Mouse (Mus musculus) midbrain, embryonic 10.5 days (tissue): Measurements from ENCODE around the gene Txnip. TPM values are rescaled to one million over a fixed set of nuclear protein-coding genes. Genes with fewer than 3 reads are reported as not detected.
A peak's percentile ranks its signal among the peaks of the same experiment; 100 is the strongest.
"Not testable (repeated sequence)": the region's sequence is repeated elsewhere in the genome, so short reads cannot be mapped to it uniquely, and the experiment has no call there.

ENCODE experiments used
- DNase-seq: peaks from one replicate; pipeline ENCODE4 v3.0.0-alpha.2; 2017; ENCODE audit warnings: low spot score
- H3K27ac ChIP-seq: fragments of 300-500 bp; sonication (generic); replicated peaks from 2 replicates; pipeline ENCODE4 v1.5.1; 2016; ENCODE audit warnings: mild to moderate bottlenecking
- H3K27me3 ChIP-seq: fragments of 300-500 bp; sonication (generic); 2 replicates; pipeline ENCODE4 v1.6.1; 2016; ENCODE audit warnings: low read depth, mild to moderate bottlenecking; ENCODE audit not compliant: poor library complexity, severe bottlenecking
- H3K36me3 ChIP-seq: fragments of 300-500 bp; sonication (generic); 2 replicates; pipeline ENCODE4 v1.6.1; 2016; ENCODE audit warnings: mild to moderate bottlenecking, moderate library complexity
- H3K4me1 ChIP-seq: fragments of 300-500 bp; sonication (generic); 2 replicates; pipeline ENCODE4 v1.6.1; 2016
- H3K4me3 ChIP-seq: fragments of 300-500 bp; sonication (generic); 2 replicates; pipeline ENCODE4 v1.5.1; 2016; ENCODE audit warnings: mild to moderate bottlenecking, moderate library complexity
- H3K9me3 ChIP-seq: fragments of 300-500 bp; sonication (generic); replicated peaks from 2 replicates; pipeline ENCODE4 v1.6.1; 2016; ENCODE audit warnings: mild to moderate bottlenecking
- WGBS: fragments of 180-500 bp; shearing (Covaris S2); methylation state at CpG from one replicate; pipeline ENCODE4 v1.1.7; 2016; 5-methylcytosine and 5-hydroxymethylcytosine counted together
- polyA plus RNA-seq: library from polyadenylated mRNA; unstranded; fragments of >200 nt; fragmentation: Nextera tagmentation; extraction: Ambion mirVana; gene quantifications from 2 replicates; pipeline ENCODE4 v1.2.1, GENCODE M21; 2016

The Txnip gene
- polyA plus RNA-seq, 1 experiment from 2014 or later = 31.5 TPM

DNA sequence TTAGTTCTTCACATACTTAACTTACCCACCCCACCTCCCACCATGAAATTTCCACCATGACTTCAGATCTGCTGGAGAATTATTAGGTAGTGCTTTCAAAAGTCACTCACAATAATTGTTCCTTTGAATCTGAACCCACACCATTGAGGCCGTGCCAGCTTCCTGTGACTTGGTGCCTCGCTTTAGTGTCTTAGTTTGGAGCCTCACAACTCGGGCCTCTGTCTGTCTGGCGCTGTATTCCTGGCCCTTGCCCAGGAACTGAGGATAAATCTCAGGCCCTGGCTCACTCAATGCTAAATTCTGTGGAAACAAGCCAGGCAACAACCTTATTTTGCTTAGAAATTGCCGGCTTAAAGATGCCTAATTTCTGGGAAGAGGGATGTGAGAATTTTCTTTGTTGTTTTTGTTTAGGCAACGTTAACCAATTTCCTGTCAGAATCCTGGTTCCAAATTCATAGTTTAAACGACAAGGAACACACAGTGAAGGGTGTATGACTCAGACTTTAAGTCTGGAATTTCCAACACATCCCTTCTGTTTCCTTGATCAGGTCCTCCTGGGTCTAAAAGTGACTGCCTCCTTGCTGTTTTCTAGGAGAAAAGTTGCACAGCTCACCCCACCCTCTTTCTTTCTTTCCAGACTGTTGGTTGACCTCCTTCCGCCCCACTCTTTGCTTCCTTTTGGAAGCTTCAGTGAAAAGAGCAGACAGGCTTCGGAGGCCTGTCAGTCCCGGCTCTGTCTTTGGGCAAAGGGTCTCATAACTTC is 44.4 kb downstream of the Txnip start:
- Histone ChIP-seq H3K27me3 (peaks cover 25% of the 10 kb centered on the region), H3K27ac (peak overlapping the region; percentile 97), H3K36me3 (peaks cover 30% of the 10 kb centered on the region), H3K4me3 (peak overlapping the region; percentile 89), H3K9me3 (no peaks in the 10 kb centered on the region), H3K4me1 (peaks cover 76% of the 10 kb centered on the region)
- WGBS = 26% methylated on average over 10 of the region's 10 CpGs
- DNase-seq = no peak

- peaks cover 70% of the 10 kb centered on the region for H3K4me1 ChIP-seq
- H3K4me3 ChIP-seq = peak overlapping the region; percentile 89
- peaks cover 19% of the 10 kb centered on the region for H3K27me3 ChIP-seq
- no peak for DNase-seq
- H3K9me3 ChIP-seq = no peaks in the 10 kb centered on the region
- WGBS = 44% methylated on average over 5 of the region's 5 CpGs
- H3K27ac ChIP-seq = peak overlapping the region; percentile 97
- peaks cover 35% of the 10 kb centered on the region for H3K36me3 ChIP-seq
Measured at GRCm38 (mm10) chr3:96602704-96603084, 44.9 kb downstream of the Txnip start.

DNA sequence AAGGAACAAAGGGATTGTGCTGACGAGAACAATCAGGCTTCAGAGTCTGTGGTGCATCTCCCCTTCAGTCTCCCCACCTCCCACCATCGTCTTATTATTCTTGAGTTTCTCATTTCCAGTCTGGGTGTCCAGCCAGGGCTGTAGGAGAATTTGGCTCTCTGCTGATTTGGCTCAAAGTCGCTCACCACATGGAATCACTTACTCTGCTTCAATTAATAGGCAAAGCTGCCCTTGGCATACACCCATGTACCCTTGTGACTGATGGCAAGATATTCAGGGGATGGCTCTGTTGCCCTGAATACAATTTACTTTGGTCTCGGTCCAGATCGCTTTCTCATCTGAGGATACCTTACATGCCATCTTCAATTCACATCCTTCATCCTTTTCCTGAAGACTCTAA is 45.6 kb downstream of the Txnip start:
- DNase-seq = no peak
- Histone ChIP-seq H3K9me3 (no peaks in the 10 kb centered on the region), H3K4me1 (peaks cover 64% of the 10 kb centered on the region), H3K36me3 (peaks cover 37% of the 10 kb centered on the region), H3K4me3 (peak overlapping the region; percentile 89), H3K27ac (peak overlapping the region; percentile 97), H3K27me3 (peaks cover 19% of the 10 kb centered on the region)
- WGBS = 54% methylated on average over 5 of the region's 5 CpGs

DNA sequence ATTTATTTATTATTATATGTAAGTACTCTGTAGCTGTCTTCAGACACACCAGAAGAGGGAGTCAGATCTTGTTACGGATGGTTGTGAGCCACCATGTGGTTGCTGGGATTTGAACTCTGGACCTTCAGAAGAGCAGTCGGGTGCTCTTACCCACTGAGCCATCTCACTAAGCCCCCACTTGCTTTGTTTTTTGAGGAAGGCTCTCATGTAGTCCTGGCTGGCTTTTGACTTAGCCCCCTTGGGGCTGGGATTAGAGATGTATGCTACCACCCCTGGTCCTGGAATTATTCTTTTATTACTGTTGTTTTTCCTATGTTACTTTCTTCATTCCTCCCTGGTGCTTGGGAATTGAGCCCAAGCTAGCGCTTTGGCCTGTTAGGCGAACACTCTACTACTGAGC is 48.2 kb downstream of the Txnip start:
- H3K36me3 ChIP-seq = peaks cover 49% of the 10 kb centered on the region
- WGBS = 86% methylated on average over 4 of the region's 4 CpGs

GRCm38 (mm10) chr3:96606618-96607017 is 48.9 kb downstream of the Txnip start:
- no peaks in the 10 kb centered on the region for H3K27me3 ChIP-seq
- peaks cover 45% of the 10 kb centered on the region for H3K4me1 ChIP-seq
- H3K9me3 ChIP-seq = no peaks in the 10 kb centered on the region
- H3K36me3 ChIP-seq = peaks cover 53% of the 10 kb centered on the region
- H3K27ac ChIP-seq = no peak overlapping the region
- H3K4me3 ChIP-seq = no peak overlapping the region
- DNase-seq = no peak
- WGBS = 91% methylated on average over 4 of the region's 4 CpGs

More for the DNA sequence above, 48.2 kb downstream of the Txnip start:
- H3K27ac ChIP-seq, DNase-seq, H3K4me3 ChIP-seq, H3K9me3 ChIP-seq, H3K27me3 ChIP-seq: not testable (repeated sequence)
- peaks cover 51% of the 10 kb centered on the region for H3K4me1 ChIP-seq

Other genes starting within 250 kb of the Txnip start
- gene BC107364, start 105.7 kb upstream of the Txnip start, polyA plus RNA-seq = 0.20 and 0.30 TPM in 2 replicates
- gene Hfe2, start 32.8 kb upstream of the Txnip start, polyA plus RNA-seq = 1.5 and 2.1 TPM in 2 replicates
- 0.62 and 1.6 TPM in 2 replicates for gene Gm16253, start 19.0 kb downstream of the Txnip start, polyA plus RNA-seq
- 25.2 and 31.8 TPM in 2 replicates for gene Polr3gl, start 36.2 kb downstream of the Txnip start, polyA plus RNA-seq
- 1.0 and 1.7 TPM in 2 replicates for gene Ankrd34a, start 38.7 kb downstream of the Txnip start, polyA plus RNA-seq
- 5.3 and 5.7 TPM in 2 replicates for gene Lix1l, start 43.2 kb downstream of the Txnip start, polyA plus RNA-seq
- 205 and 215 TPM in 2 replicates for gene Rbm8a, start 72.0 kb downstream of the Txnip start, polyA plus RNA-seq
- gene Pex11b, start 77.4 kb downstream of the Txnip start, polyA plus RNA-seq = 38.5 and 40.8 TPM in 2 replicates
- 0.15 and 0.21 TPM in 2 replicates for gene Gm42957, start 77.5 kb downstream of the Txnip start, polyA plus RNA-seq
- gene Itga10, start 87.6 kb downstream of the Txnip start, polyA plus RNA-seq = 0.36 and 0.64 TPM in 2 replicates
- 0.06 and 0.29 TPM in 2 replicates for gene Ankrd35, start 112.2 kb downstream of the Txnip start, polyA plus RNA-seq
- 50.6 and 57.3 TPM in 2 replicates for gene Pias3, start 138.4 kb downstream of the Txnip start, polyA plus RNA-seq
- gene Nudt17, start 150.6 kb downstream of the Txnip start, polyA plus RNA-seq = 16.6 and 20.0 TPM in 2 replicates
- 44.3 and 47.0 TPM in 2 replicates for gene Polr3c, start 169.7 kb downstream of the Txnip start, polyA plus RNA-seq
- gene Rnf115, start 169.7 kb downstream of the Txnip start, polyA plus RNA-seq = 73.0 and 73.5 TPM in 2 replicates